Mouse (Mus musculus): Measurements from ENCODE around the gene Tmem41b. TPM values are rescaled to one million over a fixed set of nuclear protein-coding genes. Genes with fewer than 3 reads are reported as not detected.

Gene Tmem41b
- total and polyA plus RNA-seq, 3 experiments = 45.9 to 86.9 TPM; not detected in 1

DNA sequence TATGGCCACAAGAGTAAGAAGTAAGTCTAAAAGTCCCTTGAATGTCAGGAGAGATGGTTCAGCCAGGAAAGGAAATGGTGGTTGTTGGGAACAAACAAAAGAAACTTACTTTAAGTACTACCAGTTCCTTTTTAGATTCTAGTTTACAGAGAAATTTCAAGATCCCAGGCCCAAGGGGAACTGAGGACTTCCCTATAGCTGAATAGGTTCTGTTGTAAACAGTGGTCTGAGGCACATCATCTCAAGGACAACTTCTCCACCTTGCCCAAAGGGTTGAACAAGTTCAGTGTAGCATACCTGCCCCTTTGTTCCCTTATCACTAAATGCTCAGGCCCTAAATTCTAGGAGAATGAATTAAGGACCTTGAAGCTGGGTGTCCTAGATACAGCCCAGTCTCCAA lies 15.4 kb upstream of the Tmem41b start:
- Histone ChIP-seq H3K9me3 (replicated peaks; ENCODE audit: insufficient read depth, low read length) (no peaks in the 10 kb centered on the region), H3K27me3 (ENCODE audit: control insufficient read depth in 1 of 2, insufficient read depth in 2 of 2, low read length in 2 of 2) (no peaks in the 10 kb centered on the region), H3K79me2 (ENCODE audit: control insufficient read depth, insufficient read depth, low read length, poor library complexity) (no peaks in the 10 kb centered on the region), H3K4me3 (ENCODE audit: control insufficient read depth in 1 of 2, insufficient read depth in 1 of 2, low read depth in 2 of 2, low read length in 2 of 2) (no peak overlapping the region), H3K9ac (ENCODE audit: control insufficient read depth, low read depth, low read length, poor library complexity, severe bottlenecking) (no peak overlapping the region), H3K27ac (ENCODE audit: control insufficient read depth, low read depth, low read length) (no peak overlapping the region), H3K36me3 (ENCODE audit: control insufficient read depth in 1 of 2, insufficient read depth in 2 of 2, low read length in 2 of 2) (peaks cover 0 to 19% of the 10 kb centered on the region in 2 experiments; a peak in 2 of 4 replicates), H3K4me1 (ENCODE audit: control insufficient read depth in 1 of 2, insufficient read depth in 2 of 2, low read length in 2 of 2) (peaks cover 2 to 16% of the 10 kb centered on the region in 2 experiments; a peak in 3 of 4 replicates)
- no peak for DNase-seq (ENCODE audit: low read depth, low spot score)
- TF ChIP-seq TAL1 (IDR thresholded peaks at IDR 0.05; ENCODE audit: low read length) (0 out of 2 replicates have a peak, but pooled peaks have one; percentile 13), NRF1 (IDR thresholded peaks at IDR 0.05; ENCODE audit: insufficient read depth, low read depth, low read length, poor library complexity, severe bottlenecking) (no peak), ZNF384 (IDR thresholded peaks at IDR 0.05; ENCODE audit: low read depth, low read length) (no peak)

- Histone ChIP-seq H3K36me3 (ENCODE audit: control insufficient read depth in 1 of 2, insufficient read depth in 2 of 2, low read length in 2 of 2) (peaks cover 0 to 1% of the 10 kb centered on the region in 2 experiments; a peak in 1 of 4 replicates), H3K79me2 (ENCODE audit: control insufficient read depth, insufficient read depth, low read length, poor library complexity) (no peaks in the 10 kb centered on the region), H3K4me3 (ENCODE audit: control insufficient read depth in 1 of 2, insufficient read depth in 1 of 2, low read depth in 2 of 2, low read length in 2 of 2) (no peak overlapping the region), H3K4me1 (ENCODE audit: control insufficient read depth in 1 of 2, insufficient read depth in 2 of 2, low read length in 2 of 2) (peaks cover under 1 to 6% of the 10 kb centered on the region in 2 experiments; a peak in 3 of 4 replicates), H3K27me3 (ENCODE audit: control insufficient read depth in 1 of 2, insufficient read depth in 2 of 2, low read length in 2 of 2) (no peaks in the 10 kb centered on the region; a peak in 1 of 4 replicates), H3K9ac (ENCODE audit: control insufficient read depth, low read depth, low read length, poor library complexity, severe bottlenecking) (no peak overlapping the region), H3K9me3 (replicated peaks; ENCODE audit: insufficient read depth, low read length) (no peaks in the 10 kb centered on the region), H3K27ac (ENCODE audit: control insufficient read depth, low read depth, low read length) (no peak overlapping the region)
- TF ChIP-seq POLR2A (IDR thresholded peaks at IDR 0.05; ENCODE audit: control insufficient read depth in 1 of 2, insufficient read depth in 1 of 2, low read depth in 1 of 2, low read length in 2 of 2, poor library complexity in 1 of 2) (no peak), ZNF384 (IDR thresholded peaks at IDR 0.05; ENCODE audit: low read depth, low read length) (no peak), CHD2 (IDR thresholded peaks at IDR 0.05; ENCODE audit: low read length) (no peak), POLR2AphosphoS5 (IDR thresholded peaks at IDR 0.05; ENCODE audit: borderline replicate concordance, low read depth, low read length) (no peak), MAX (IDR thresholded peaks at IDR 0.05; ENCODE audit: low read length) (no peak), SMC3 (IDR thresholded peaks at IDR 0.05; ENCODE audit: low read depth, low read length) (no peak), TCF12 (IDR thresholded peaks at IDR 0.05; ENCODE audit: low read depth, low read length) (no peak), ELF1 (IDR thresholded peaks at IDR 0.05; ENCODE audit: low read depth, low read length) (no peak), USF1 (IDR thresholded peaks at IDR 0.05; ENCODE audit: low read depth, low read length) (no peak), KAT2A (conservative IDR thresholded peaks at IDR 0.05; ENCODE audit: low read depth, low read length) (no peak), GABPA (IDR thresholded peaks at IDR 0.05; ENCODE audit: low read depth, low read length) (no peak), RCOR1 (IDR thresholded peaks at IDR 0.05; ENCODE audit: low read depth, low read length) (no peak), HCFC1 (IDR thresholded peaks at IDR 0.05; ENCODE audit: low read depth, low read length) (no peak), RAD21 (IDR thresholded peaks at IDR 0.05; ENCODE audit: low read depth, low read length) (no peak), CHD1 (IDR thresholded peaks at IDR 0.05; ENCODE audit: low read depth, low read length) (no peak), JUND (IDR thresholded peaks at IDR 0.05; ENCODE audit: low read depth, low read length) (no peak), CTCF (IDR thresholded peaks at IDR 0.05 in 2 of 3, conservative IDR thresholded peaks at IDR 0.05 in 1 of 3; ENCODE audit: control insufficient read depth in 1 of 3, insufficient read depth in 1 of 3, low read depth in 2 of 3, low read length in 3 of 3, poor library complexity in 1 of 3, severe bottlenecking in 1 of 3) (no peak), MXI1 (IDR thresholded peaks at IDR 0.05; ENCODE audit: low read depth, low read length) (no peak), TBP (IDR thresholded peaks at IDR 0.05; ENCODE audit: low read depth, low read length) (no peak)
- no peak for DNase-seq (ENCODE audit: low read depth, low spot score)
Measured at GRCm38 (mm10) chr7:109998388-109998787, 11.7 kb upstream of the Tmem41b start.

All from MEL (cell line).